Mouse (Mus musculus) CD4-positive, CD25-positive, alpha-beta regulatory T cell, adult 9 weeks (primary cell): ENCODE results near the gene Sfrp4. TPM values are rescaled to one million over a fixed set of nuclear protein-coding genes. Genes with fewer than 3 reads are reported as not detected.

Experiments used
- polyA plus RNA-seq: library from polyadenylated mRNA; unstranded; fragments of 100-300 nt; shearing (Covaris generic); gene quantifications from one replicate; pipeline ENCODE4 v1.2.1, GENCODE M21; 2017

The Sfrp4 gene
- polyA plus RNA-seq = not detected

GRCm38 (mm10) chr13:19622573-19623227 lies at the start of gene Sfrp4:
Gene Sfrp4 (plus strand): TSS chr13:19623104.

GRCm38 (mm10) chr13:19619216-19619927 lies 3.5 kb upstream of the Sfrp4 start, which contains the start of gene Epdr1:
Gene Epdr1 (minus strand): TSS chr13:19619927.

Other genes starting within 250 kb of the Sfrp4 start
- gene Stard3nl, start 227.3 kb upstream of the Sfrp4 start, polyA plus RNA-seq = 41.9 TPM
- 0.67 TPM for gene Epdr1, start 3.2 kb upstream of the Sfrp4 start, polyA plus RNA-seq
- gene Nme8, start 74.7 kb downstream of the Sfrp4 start, polyA plus RNA-seq = not detected
- 0.19 TPM for gene Gpr141, start 201.2 kb downstream of the Sfrp4 start, polyA plus RNA-seq